Mouse (Mus musculus) heart, postnatal 10 days (tissue): ENCODE results near the gene Eef1a1. TPM values are rescaled to one million over a fixed set of nuclear protein-coding genes. Genes with fewer than 3 reads are reported as not detected.
"Not testable (repeated sequence)": the region's sequence is repeated elsewhere in the genome, so short reads cannot be mapped to it uniquely, and the experiment has no call there.

Experiments
- DNase-seq, 2 experiments: peaks; one replicate each; pipeline ENCODE4 v3.0.0; 2021
- intact Hi-C: fragments of 180-260 bp; cut with DNase I; formaldehyde crosslinking; loops from one replicate; pipeline ENCODE4 v1.15.1; 2025
- total RNA-seq, 2 experiments: library from RNA; stranded (reverse); gene quantifications; 2 replicates each; pipeline ENCODE4 v1.2.3; 2021

Eef1a1 gene
- total RNA-seq, result 1,000 to 10,000 TPM; 3,592 to 3,750 TPM

DNA sequence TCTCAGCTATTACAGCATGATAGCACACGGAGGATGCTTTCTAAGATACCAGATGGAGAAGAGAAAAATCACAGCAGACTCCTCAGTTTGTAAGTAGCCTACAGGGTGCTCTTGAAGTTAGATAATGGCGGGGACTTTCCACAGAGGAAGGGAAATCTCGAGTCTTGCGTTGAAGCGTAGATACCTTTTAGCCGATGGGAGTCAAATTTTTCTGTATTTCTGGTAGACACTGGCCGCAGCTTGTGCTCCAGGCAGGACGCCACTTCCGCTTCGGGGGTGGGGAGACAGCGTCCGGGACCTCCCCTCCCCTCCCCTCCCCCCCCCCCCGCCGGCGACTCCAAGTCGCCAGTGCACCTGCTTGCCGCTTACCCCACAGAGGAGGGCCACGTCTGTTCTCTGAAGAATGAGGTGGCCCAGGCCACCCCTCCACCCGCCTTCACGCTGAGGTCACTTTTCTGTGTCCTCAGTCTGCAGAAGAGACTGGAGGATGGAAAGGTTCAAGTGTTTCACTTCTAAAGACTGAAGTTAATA is at the start of gene Eef1a1:
Gene Eef1a1, minus strand, starts transcription at position 262 of the 531 bp plus-strand sequence.
- intact Hi-C loops, result loop anchor here (2.0 to 10.0 kb wide), 2 partner anchors 32 to 374 kb away; no protein-coding TSS in a partner anchor
- DNase-seq, result peak; percentile 66 to 79

DNA sequence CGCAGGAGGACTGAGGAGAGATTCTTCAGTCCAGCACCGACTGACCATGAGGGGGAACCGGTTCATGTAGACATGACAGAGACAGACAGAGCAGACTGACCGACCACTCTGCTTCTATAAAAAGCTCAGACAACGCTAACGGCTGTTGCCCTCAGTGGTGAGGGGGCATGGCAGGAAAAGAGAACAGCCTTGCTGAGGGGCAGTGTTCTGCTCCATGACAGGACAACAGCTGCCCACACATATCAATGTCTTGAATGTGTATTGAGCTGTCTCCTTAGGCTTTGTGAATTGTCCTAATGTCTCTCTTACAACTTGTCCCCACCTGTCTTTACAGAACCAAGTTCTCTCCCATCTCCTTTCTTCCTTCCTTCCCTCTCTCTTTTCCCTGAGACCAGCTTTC is 49.5 kb upstream of the Eef1a1 start:
- intact Hi-C loops, result no loop called here
- no peak for DNase-seq

DNA sequence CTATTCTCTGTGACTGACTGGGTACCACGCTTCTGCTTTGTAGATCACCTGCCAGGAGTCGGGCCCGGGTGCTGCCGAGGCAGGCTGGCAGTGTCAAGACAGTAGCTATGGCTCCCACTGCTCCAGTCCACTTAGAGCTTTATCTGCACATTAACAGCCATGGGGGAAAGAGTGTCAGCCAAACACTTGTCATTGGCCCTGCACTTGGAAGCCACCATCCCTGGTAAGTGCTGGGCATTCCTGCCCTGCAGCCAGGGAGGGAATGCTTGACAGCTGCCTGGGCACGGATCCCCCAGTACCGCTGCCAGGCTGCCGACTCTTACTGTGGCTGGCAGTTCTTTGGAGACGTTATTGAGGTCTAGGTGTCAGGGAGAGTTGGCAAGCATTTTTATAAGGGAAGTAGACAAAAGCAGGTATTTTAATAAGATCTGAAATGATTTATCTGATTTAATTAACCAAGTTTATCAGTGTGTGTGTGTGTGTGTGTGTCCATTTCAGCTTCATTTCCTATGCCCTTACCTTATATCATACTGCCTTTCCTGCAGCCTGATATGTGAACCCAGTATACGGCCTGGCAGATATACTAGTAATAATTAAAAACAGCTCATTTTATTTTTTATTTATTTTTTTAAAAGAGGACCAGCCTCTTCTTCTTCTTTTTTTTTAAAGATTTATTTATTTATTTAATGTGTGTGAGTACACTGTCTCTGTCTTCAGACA is 48.4 kb upstream of the Eef1a1 start:
- intact Hi-C loops, result no loop called here
- peak; percentile 84 to 86 for DNase-seq

DNA sequence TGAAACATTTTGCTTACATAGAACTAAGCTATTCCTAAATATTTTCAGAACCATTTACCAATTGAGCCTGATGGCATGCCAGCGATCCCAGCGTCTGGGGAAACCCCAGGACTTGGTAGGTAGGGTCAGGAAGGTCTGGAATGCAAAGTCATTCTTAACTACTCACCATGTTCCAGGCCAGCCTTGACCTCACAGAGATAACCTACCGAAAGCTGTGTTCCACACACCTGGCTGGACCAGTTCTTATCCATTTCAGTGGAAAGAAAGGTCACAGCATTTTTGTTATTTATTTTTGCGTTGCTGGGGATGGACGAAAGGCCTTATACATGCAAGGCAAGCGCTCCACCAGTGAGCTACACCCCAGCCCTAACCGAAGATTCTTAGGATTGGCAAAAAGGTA is 45.7 kb upstream of the Eef1a1 start:
- intact Hi-C loops, result no loop called here

DNA sequence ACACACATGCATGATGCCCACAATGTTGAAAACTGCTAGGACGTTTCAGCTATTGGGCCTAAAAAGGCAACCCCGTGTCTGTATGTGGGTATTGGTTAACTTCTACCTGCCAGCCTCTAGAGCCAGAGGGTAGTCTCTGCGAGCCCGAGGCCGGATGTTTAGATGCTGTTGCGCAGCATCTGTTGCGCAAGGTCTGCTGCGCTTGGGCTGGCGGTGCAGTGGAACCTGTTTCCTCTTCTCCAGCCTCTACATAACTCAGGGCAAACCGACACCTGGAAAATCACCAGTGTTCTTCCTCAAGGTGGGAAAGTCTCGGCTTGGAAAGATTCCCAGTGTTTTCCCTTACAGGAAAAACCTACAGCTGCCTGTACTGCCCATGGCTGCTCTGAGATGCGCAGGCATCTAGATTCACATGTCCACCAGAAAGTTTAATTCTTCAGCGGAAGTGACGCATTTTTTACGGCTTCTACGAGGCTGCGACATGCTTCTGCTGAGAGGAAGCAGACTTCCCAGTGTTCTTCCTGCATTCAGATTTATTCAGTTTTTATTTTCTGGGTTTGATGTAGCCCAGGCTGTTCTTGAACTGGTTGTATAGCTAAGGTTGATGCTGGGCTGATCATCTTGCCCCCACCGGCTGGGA is 44.5 kb upstream of the Eef1a1 start:
- intact Hi-C loops, result no loop called here
- DNase-seq, result peak in 1 of 2 experiments; percentile 12

More for the DNA sequence above, 45.7 kb upstream of the Eef1a1 start:
- DNase-seq, result no peak

DNA sequence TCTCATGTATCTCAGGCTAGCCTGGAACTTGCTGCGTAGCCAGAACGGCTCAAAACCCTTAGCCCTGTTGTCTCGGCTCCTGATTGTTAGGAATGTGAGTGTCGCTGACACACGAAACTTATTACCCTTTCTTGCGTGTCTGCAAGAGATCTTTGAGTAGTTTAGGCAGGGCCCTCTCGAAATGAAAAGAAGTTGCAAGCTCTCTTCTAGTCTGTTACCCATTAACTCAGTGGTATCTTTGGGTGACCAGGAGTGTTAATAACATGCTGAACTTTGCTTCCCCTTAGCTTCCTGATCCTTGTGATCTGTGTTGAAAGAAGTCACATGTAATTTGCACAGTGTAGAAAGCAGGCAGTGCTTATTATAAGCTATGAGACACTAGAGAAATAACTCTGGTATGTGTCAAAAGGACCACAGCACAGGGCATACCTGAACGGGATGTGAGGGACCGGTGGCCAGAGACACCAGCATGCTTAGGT is 43.4 kb upstream of the Eef1a1 start:
- intact Hi-C loops, result no loop called here

DNA sequence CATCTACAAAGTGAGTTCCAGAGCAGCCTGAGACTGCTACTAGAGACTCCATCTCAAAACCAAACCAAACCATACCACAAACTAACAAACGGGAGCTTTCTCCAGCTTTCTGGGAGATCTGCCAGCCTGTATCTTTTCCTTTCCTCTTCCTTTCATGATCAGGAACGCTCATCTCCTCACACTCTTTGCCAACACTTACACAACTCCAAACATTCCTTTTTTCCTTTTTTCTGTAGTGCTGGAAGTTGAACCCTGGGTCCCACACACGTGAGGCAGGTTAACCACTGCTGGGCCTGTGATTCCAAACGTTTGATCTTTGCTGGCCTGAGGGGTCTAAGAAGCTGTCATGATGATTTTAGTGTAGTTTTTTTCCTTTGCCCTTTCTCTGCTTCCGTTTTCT is 42.9 kb upstream of the Eef1a1 start:
- intact Hi-C loops, result no loop called here

More for the DNA sequence above, 43.4 kb upstream of the Eef1a1 start:
- no peak for DNase-seq

DNA sequence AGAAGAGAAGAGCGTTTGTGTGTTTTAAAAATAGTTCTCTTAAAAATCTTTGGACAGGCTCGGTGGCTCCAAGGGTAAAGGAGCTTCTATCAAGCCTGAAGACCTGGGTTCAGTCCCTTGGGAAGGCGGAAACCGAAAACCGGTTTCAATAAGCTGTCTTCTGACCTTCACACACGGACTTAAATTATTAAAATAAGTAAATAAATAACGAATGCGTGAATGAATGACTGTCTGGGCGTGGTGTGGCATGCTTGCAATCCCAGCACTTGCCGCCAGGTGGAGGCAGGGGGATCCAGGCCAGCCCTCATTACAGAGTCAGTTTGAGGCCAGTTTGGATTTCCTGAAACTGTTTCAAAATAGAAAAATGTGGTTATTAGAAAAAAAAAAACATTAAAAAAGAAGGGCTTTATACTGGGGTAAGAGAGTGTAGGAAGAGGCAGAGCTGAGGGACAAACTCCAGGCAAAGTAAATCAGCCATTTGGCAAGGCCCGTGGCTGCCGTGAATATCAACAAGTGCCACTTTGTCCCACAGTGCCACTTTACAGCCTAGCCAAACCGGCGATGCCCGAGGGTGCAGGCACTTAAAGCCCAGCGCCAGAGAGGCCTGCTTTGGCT is 38.9 kb upstream of the Eef1a1 start:
- peak; percentile 86 to 92 for DNase-seq
- intact Hi-C loops, result loop anchor here (1.0 to 2.0 kb wide), 2 partner anchors 25 to 47 kb away; no protein-coding TSS in a partner anchor

More for the DNA sequence above, 42.9 kb upstream of the Eef1a1 start:
- DNase-seq, result peak in 1 of 2 experiments; percentile 25

DNA sequence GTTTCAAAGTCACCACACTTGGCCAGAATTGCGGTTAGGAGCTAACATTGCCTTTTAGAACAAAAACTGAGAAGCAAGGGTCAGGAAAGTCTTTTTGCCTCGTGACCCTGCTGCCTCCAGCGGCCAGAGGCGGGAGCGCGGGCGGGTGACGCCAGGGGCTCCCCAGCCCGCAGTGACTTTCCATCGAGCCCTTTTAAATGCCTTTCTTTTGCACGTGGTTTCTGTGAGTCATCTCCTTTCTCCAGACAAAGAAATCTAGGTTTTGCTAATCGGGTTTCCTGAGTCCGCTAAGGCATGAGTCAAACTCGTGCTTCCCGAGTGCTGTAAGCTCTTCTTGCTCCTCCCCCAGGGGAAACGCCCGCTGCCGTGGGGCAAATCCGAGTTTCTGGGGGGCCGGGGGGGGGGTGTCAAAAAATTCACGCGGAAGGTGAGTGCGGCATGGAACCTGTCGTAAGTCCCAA is 38.4 kb upstream of the Eef1a1 start:
- intact Hi-C loops, result loop anchor here (1.0 kb wide), 1 partner anchor 46 kb away; no protein-coding TSS in a partner anchor
- DNase-seq, result peak; percentile 87 to 89

DNA sequence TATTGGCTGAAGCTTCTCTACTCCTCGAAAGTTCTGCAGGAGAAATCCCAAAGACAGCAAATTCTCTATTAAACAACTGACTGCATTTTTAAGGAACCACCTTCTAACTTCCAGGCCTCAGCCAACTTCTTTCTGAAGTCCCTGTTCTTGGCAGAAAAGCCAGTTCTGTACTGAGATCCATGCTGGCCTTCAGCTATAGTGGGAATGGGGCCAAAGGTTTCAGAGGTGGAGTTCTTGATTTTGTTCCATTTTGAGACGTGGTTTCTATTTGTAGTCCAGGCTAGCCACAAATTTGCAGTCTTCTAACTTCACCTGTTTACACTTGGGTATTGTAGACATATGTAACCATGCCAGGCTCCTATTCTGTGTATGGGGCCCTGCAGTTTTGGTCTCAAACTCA is 37.3 kb upstream of the Eef1a1 start:
- intact Hi-C loops, result no loop called here
- DNase-seq, result no peak

DNA sequence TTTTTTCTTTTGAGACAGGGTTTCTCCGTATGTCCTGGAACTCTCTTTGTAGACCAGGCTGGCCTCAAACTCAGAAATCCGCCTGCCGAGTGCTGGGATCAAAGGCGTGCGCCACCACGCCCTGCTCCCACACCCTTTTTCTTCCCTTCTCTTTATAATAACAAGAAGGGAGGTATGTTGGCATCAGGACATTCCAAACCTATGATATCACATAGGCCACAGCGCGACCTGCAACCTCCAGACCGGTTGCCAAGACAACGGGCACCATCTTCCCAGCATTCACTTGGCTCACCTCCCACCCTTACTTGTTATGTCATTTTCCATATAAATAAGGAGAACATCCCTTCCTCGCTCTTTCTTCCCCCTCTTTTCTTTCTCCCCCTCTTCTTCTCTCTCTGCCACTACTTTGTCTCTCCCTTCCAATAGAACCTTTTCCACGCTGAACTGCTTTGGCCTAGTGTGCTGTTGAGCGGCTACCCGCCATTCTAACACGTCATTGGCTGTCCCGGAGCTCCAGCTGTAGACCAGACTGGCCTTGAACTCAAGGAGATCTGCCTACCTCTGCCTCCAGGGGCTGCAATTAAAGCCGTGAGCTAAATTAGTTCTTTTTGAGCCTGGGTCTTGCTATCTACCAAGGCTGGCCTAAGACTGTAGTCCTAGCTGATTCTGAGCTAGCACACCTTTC is 36.6 kb upstream of the Eef1a1 start:
- intact Hi-C loops, result no loop called here
- DNase-seq, result no peak

DNA sequence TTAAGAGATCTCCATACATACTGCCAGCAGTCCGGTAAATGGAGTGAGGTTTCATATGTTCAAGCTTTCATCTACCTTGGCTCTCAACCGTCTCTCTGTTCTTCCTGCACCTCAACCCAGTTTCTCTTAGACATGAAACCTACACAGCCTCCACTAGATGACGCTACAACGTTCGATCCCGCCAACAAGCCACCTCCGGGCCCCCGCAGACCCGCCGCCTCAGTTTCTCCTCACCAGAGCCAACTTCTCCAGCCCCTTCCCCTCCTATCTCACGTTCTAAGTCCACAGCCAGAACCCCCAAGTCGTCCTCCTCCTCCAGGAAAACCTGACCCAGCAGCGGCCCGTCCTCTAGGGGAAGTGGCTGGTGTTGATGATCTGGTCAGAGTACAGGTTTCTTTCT is 32.7 kb upstream of the Eef1a1 start:
- DNase-seq, result peak in 1 of 2 experiments; percentile 42
- intact Hi-C loops, result loop anchor here (2.0 kb wide), 1 partner anchor 33 kb away; the partner anchor contains the start of gene Eef1a1

DNA sequence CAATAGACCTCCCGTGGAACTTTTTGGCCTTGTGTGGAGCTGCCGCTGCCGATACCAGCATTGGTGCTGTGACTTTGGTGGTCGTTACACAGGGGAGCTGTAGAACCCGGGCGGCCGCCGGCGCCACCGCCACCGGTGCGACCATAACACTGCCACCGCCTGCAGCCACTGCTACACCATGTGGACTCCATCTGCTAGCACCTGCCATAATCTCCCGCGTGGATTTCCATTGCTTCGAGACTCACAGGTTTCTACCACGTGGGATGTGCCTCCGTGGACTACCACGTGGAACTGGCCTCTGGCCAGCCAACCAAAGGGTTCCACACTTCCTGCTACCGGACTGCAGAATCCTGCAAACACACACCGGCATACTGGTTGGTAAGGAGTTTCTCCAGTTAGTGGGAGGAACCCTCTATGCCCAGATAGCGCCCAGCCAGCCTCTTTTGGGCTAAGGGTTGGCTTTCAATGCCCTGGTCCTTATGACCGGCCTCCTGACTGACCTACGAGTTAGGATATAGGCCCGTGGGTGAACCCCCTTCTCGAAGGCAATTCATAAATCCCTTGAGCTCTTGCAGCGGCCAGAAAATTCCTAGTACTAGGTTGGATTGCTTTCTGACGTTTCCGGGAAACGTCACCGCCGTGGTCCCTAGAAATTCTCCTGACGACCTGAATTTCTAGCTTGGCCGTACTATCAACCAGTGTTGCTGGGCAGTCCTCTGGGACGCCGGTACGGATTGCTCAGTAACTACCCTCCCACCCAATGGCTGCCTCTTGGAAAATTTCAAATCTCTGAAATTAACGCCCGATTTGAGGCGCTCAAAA is 32.0 kb upstream of the Eef1a1 start:
- DNase-seq, result peak; percentile 50 to 73
- intact Hi-C loops, result loop anchor here (2.0 kb wide), 1 partner anchor 32 kb away; the partner anchor contains the start of gene Eef1a1

DNA sequence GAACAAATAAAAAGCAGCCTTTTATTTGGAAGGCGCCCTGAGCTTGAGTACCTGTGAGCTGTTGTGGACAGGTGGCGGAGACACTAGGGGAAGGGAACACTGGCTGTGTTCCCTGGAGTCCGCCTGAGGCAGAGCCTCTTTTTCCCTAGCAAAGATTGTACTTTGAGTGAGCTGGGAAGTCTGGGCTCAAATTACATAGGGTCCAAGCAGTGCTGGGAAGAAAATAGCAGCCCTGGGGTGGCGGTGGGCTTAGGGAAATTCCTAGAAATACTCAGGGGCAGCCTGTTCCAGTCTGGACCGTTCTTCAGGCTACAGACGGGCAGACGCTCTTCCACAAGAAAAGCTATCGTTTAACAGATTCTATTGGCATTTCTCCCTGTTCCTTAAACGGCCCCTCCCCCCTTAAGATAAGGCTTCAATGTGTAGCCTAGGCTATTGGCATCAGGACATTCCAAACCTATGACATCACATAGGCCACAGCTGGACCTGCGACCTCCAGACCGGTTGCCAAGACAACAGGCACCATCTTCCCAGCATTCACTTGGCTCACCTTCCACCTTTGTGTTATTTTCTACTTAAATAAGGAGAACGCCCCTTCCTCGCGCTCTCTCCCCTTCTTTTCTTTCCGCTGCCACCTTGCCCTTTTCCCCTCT is 31.3 kb upstream of the Eef1a1 start:
- DNase-seq, result peak in 1 of 2 experiments; percentile 49
- intact Hi-C loops, result loop anchor here (2.0 kb wide), 1 partner anchor 31 kb away; the partner anchor contains the start of gene Eef1a1

DNA sequence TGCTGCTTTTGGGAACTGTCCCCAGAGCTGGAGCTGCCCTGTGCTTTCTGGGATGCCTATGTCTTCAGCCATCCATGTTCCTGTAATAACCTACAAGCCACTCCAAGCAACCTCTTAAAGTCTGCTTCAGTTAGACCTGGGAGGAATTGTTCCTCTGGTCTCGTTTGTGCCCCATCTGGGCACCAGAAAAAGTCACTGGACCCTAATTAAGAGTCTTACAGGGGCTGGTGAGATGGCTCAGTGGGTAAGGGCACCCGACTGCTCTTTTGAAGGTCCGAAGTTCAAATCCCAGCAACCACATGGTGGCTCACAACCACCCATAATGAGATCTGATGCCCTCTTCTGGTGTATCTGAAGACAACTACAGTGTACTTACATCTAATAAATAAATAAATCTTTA is 28.3 kb upstream of the Eef1a1 start:
- intact Hi-C loops, DNase-seq: not testable (repeated sequence)

DNA sequence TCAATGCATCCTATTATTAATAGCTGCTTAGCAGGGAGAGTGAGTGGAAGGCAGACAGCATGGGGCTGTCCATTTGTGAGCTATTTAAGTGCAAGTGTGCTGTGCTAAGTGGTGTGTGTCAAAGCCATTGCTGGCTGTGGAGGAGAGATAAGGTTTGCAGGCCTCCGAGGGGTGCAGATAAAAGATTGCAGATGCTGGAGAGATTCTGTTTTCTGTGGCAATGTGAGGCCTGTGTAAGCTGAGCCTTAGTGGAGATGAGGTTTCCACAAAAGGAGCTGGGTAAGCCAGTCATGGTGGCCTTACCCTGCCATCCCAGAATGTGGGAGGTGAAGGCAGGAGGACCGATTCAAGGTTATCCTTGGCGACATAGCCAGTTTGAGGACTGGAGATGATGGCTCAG is 27.2 kb upstream of the Eef1a1 start:
- intact Hi-C loops, result no loop called here
- no peak for DNase-seq

DNA sequence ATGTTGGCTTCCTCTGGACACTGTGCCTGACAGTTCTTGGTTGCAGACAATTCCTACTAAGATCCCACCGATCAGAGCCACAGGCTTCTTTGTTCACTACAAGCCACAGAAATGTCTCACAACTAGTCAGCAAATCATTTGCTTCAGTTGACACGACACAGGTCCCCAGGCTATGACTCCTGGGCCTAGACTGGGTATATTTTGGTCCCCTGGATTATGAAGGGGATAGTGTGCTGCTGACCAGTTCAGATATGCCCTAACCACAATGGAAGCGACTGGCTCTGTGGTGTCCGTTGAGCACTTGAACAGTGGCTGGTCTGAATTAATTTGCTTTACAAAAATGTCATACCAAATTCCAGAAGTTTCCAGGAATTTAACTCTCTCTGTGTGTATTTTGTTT is 25.7 kb upstream of the Eef1a1 start:
- intact Hi-C loops, result no loop called here
- no peak for DNase-seq

DNA sequence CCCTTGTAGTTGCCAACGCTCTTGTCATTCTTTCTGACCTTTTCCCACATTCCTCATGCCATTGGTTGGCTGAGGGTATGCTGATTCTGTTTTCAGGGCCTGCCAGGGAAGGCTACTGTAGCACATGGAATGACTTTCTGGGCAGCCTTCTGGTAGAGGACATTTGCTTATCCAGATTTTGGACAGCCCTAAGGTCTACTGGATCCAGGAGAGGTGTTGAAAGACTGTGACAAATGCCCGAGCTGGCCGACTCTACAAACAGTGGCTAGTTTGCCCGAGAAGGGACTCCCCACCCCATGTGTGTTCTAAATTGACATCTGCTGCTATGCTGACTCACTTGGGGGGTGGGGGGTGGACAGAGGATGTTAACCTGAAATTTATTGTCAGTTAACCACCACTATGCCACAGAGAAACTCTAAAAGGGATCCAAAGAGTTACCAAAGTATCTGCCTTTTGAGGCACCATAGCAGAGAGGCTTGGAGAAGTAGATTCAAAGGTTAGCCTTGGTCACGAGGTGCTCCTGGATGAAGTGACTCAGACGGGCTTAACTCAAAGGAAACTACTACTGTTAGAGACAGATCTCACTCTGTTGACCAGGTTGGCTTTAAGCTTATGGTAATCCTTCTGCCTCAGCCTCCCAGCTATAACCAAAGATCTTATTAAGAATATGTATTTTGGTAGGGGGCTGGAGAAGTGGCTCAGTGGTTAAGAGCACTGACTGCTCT is 25.0 kb upstream of the Eef1a1 start:
- intact Hi-C loops, result no loop called here
- peak; percentile 84 to 85 for DNase-seq
